Mouse (Mus musculus) midbrain, embryonic 14.5 days (tissue): ENCODE data around the gene Cubn. TPM values are rescaled to one million over a fixed set of nuclear protein-coding genes. Genes with fewer than 3 reads are reported as not detected.

ENCODE experiments used
- ATAC-seq: fragments of 200-750 bp; cut with Nextera tagmentation; 2 replicates; pipeline ENCODE4 v1.8.0; 2017; ENCODE audit warnings: moderate number of reproducible peaks, moderate library complexity; ENCODE audit not compliant: low FRiP score, low TSS enrichment
- DNase-seq: peaks from one replicate; pipeline ENCODE4 v3.0.0-alpha.2; 2015
- H3K27ac ChIP-seq: fragments of 300-500 bp; sonication (generic); replicated peaks from 2 replicates; pipeline ENCODE4 v1.5.1; 2014; ENCODE audit warnings: mild to moderate bottlenecking, low read depth, low read length, moderate library complexity
- H3K27me3 ChIP-seq: fragments of 300-500 bp; sonication (generic); 2 replicates; pipeline ENCODE4 v1.6.1; 2014; ENCODE audit warnings: low read length, control low read depth, mixed read lengths; ENCODE audit not compliant: control insufficient read depth, insufficient read depth
- H3K36me3 ChIP-seq: fragments of 300-500 bp; sonication (generic); 2 replicates; pipeline ENCODE4 v1.6.1; 2014; ENCODE audit warnings: low read length, control low read depth; ENCODE audit not compliant: control insufficient read depth, insufficient read depth
- H3K4me1 ChIP-seq: fragments of 300-500 bp; sonication (generic); 2 replicates; pipeline ENCODE4 v1.6.1; 2014; ENCODE audit warnings: mild to moderate bottlenecking, antibody characterized with exemption, low read length, control low read depth; ENCODE audit not compliant: control insufficient read depth, insufficient read depth
- H3K4me2 ChIP-seq: fragments of 300-500 bp; sonication (generic); 2 replicates; pipeline ENCODE4 v1.6.1; 2014; ENCODE audit warnings: mild to moderate bottlenecking, low read length, moderate library complexity
- H3K4me3 ChIP-seq: fragments of 300-500 bp; sonication (generic); replicated peaks from 2 replicates; pipeline ENCODE4 v1.5.1; 2014; ENCODE audit warnings: low read depth, low read length
- H3K9ac ChIP-seq: fragments of 300-500 bp; sonication (generic); replicated peaks from 2 replicates; pipeline ENCODE4 v1.6.1; 2014; ENCODE audit warnings: mild to moderate bottlenecking, low read length, moderate library complexity
- H3K9me3 ChIP-seq: fragments of 300-500 bp; sonication (generic); 2 replicates; pipeline ENCODE4 v1.6.1; 2016; ENCODE audit warnings: low read length, control low read depth, mixed read lengths; ENCODE audit not compliant: control insufficient read depth
- WGBS: fragments of 180-500 bp; shearing (Covaris S2); extraction: QIAGEN DNeasy Blood & Tissue Kit; methylation state at CpG from one replicate; pipeline ENCODE4 v1.1.7; 2014; 5-methylcytosine and 5-hydroxymethylcytosine counted together
- polyA plus RNA-seq: library from polyadenylated mRNA; unstranded; fragments of >200 nt; fragmentation: Nextera tagmentation; extraction: Ambion mirVana; gene quantifications from 2 replicates; pipeline ENCODE4 v1.2.1, GENCODE M21; 2014

Gene Cubn
- polyA plus RNA-seq, 1 experiment from 2014 or later = 0.67 TPM

DNA sequence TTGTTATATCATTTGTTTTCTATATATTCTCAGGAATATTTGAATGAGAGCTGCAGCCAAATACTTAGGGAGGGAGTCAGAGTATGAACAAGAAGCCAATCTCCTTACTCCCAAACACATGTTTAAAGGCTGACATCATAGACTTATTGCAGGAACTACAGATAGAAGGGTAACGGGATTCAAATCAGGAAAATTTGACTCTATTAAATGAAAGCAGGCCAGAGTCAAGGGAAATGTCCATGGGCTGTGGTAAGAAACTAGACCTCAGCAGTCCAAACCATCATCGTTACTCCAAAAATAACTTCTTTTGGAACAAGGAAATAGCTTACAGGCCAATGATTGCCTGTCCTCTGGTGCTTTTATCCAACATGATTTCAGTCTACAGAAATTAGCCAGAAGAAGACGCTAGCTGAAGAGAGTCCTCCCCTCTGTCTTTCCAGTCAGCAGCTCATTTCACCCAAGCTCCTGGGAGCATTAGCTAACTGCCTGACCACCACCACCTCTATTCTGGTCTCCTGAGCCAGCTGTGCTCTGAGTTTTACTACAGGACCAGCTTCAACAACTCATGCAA is 53.3 kb downstream of the Cubn start:
- no peak overlapping the region for H3K4me3 ChIP-seq
- no peak overlapping the region for H3K4me2 ChIP-seq
- no peaks in the 10 kb centered on the region for H3K27me3 ChIP-seq
- no peaks in the 10 kb centered on the region for H3K36me3 ChIP-seq
- no peak overlapping the region for H3K27ac ChIP-seq
- no peaks in the 10 kb centered on the region for H3K9me3 ChIP-seq
- WGBS = 90% methylated on average over 3 of the region's 3 CpGs
- H3K4me1 ChIP-seq = no peaks in the 10 kb centered on the region
- no peak for ATAC-seq
- no peak overlapping the region for H3K9ac ChIP-seq
- DNase-seq = no peak

GRCm38 (mm10) chr2:13432002-13432401 is 59.6 kb downstream of the Cubn start:
- Histone ChIP-seq H3K9me3 (no peaks in the 10 kb centered on the region), H3K36me3 (no peaks in the 10 kb centered on the region), H3K27ac (no peak overlapping the region), H3K9ac (no peak overlapping the region), H3K4me1 (no peaks in the 10 kb centered on the region), H3K4me3 (no peak overlapping the region), H3K4me2 (no peak overlapping the region), H3K27me3 (no peaks in the 10 kb centered on the region)
- 92% methylated on average over 4 of the region's 4 CpGs for WGBS
- no peak for DNase-seq
- ATAC-seq = no peak

DNA sequence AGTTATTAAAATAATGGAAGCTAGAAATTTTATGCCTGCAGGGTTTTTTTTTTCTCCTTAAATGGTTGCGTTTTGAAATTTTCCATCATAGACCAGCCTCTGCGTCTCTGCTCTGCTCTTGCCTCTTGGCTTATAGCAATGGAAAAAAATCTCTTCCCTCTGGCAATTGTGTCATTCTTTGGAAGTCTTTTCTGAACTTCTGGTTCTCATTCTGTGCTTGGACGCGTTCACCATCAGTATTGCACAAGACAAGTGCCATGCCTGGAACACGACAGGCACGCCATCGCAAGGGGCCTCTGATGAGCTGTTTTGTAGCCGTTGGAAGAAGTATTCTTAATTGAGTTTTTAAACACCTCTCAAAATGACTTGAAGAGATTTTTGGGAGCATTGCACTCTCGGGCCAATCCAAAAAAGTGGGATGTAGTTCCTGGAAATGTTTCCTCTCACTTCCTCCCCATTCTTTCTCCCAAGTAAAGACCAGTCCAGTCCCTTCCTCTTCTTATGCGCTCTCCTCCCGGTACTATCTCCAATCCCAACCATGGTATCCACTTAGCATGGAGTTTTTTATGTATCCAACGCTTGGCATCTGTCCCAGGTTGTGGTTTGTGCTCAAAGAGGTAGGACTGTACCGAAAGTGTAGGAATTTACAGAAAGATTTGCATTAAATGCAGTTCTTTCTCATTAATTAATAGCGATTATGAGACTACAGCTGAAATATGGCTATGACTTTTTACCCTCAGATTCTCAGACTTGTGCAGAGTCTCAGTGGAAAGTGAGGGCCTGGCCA is 69.4 kb downstream of the Cubn start:
- 91% methylated on average over 14 of the region's 14 CpGs for WGBS
- H3K9me3 ChIP-seq = no peaks in the 10 kb centered on the region
- no peaks in the 10 kb centered on the region for H3K27me3 ChIP-seq
- H3K27ac ChIP-seq = no peak overlapping the region
- DNase-seq = no peak
- no peak for ATAC-seq
- H3K4me1 ChIP-seq = no peaks in the 10 kb centered on the region
- H3K36me3 ChIP-seq = no peaks in the 10 kb centered on the region
- no peak overlapping the region for H3K4me2 ChIP-seq
- H3K4me3 ChIP-seq = no peak overlapping the region
- H3K9ac ChIP-seq = no peak overlapping the region

DNA sequence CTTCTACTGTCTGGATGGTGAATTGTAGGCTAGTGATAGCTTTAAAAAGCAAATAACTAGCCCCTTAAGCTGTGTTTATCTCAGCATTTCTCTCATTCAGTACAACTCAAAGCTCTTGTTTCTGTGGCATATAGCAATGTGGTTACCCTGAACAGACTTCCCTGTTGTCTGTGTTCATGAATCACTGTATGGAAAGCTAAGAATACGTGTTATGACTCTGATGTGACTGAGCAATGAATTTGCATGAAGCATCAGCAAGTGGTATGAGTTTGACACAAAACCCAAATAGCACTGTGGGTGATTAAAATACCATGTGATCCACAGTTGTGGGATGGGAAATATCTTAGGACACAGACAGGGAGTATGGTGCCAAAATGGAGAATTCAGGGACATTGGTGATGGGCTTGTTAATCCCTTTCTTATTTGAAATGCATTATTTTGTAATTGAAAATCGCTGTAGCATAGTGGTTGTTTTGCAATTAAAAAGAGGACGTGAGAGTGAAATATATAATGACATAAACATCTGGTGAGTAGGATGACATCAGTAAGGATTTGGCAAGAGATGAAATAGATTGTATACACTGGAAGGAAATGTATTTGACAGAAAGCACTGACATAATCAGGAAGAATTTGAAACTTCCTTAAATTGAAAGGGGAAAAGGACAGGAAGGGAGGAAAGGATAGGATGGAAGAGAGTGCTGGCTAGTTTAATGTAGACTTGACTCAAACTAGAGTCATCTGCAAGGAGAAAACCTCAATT is 74.7 kb downstream of the Cubn start:
- 71% methylated on average over 3 of the region's 3 CpGs for WGBS
- H3K27me3 ChIP-seq = no peaks in the 10 kb centered on the region
- H3K36me3 ChIP-seq = no peaks in the 10 kb centered on the region
- H3K4me1 ChIP-seq = peaks cover 7% of the 10 kb centered on the region
- H3K27ac ChIP-seq = no peak overlapping the region
- H3K9me3 ChIP-seq = no peaks in the 10 kb centered on the region
- no peak for DNase-seq
- no peak overlapping the region for H3K9ac ChIP-seq
- ATAC-seq = no peak
- no peak overlapping the region for H3K4me2 ChIP-seq
- H3K4me3 ChIP-seq = no peak overlapping the region

DNA sequence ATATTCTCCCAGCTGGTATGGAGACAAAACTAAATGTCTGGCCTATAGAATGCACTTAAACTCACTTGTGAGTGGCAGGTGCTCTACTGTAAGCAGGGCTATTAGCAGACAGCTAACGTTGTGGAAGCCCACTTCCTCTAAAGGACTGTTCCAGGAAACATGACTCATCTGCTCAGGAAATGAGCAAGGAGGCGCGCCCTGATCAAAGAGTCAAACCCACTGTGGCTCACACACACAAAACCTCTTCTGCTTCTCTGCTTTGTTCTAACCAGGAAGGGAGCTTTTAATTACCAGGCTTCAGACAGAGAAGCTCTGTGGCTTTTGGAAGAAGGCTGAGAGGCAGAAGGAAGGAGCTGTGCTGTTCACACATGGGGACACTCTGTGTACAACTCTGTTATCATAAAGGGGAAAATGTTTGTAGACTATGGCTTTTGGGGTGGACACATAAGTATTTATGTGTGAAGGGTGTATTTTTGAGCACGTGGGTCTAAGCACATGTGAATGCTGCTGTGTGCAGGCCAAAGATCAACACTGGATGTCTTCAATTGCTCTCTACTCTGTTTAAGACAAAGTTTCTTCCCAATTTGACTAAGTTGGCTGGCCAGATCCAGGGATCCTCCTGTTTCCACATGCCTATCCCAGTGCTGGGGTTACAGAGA is 78.0 kb downstream of the Cubn start:
- H3K4me2 ChIP-seq = no peak overlapping the region
- whole genome bisulfite sequencing = 64% methylated on average over 4 of the region's 4 CpGs
- H3K9ac ChIP-seq = no peak overlapping the region
- DNase-seq = no peak
- H3K27ac ChIP-seq = no peak overlapping the region
- no peak for ATAC-seq
- H3K4me1 ChIP-seq = peaks cover 7% of the 10 kb centered on the region
- H3K27me3 ChIP-seq = no peaks in the 10 kb centered on the region
- no peaks in the 10 kb centered on the region for H3K36me3 ChIP-seq
- no peaks in the 10 kb centered on the region for H3K9me3 ChIP-seq
- no peak overlapping the region for H3K4me3 ChIP-seq

- ATAC-seq (no peak), DNase-seq (no peak)
- no peaks in the 10 kb centered on the region for H3K36me3 ChIP-seq
- H3K4me1 ChIP-seq = peaks cover 22% of the 10 kb centered on the region
- H3K4me2 ChIP-seq = no peak overlapping the region
- WGBS = 86% methylated on average over 5 of the region's 5 CpGs
- no peak overlapping the region for H3K27ac ChIP-seq
- H3K27me3 ChIP-seq = no peaks in the 10 kb centered on the region
- H3K4me3 ChIP-seq = no peak overlapping the region
- H3K9me3 ChIP-seq = no peaks in the 10 kb centered on the region
- H3K9ac ChIP-seq = no peak overlapping the region
Measured at GRCm38 (mm10) chr2:13410660-13411059, 81.0 kb downstream of the Cubn start.

- Histone ChIP-seq H3K36me3 (no peaks in the 10 kb centered on the region), H3K4me2 (no peak overlapping the region), H3K27ac (no peak overlapping the region), H3K4me3 (no peak overlapping the region), H3K9ac (no peak overlapping the region), H3K4me1 (peaks cover 19% of the 10 kb centered on the region), H3K27me3 (no peaks in the 10 kb centered on the region), H3K9me3 (no peaks in the 10 kb centered on the region)
- ATAC-seq (no peak), DNase-seq (no peak)
- 82% methylated on average over 2 of the region's 2 CpGs for WGBS
Measured at GRCm38 (mm10) chr2:13409767-13410519, 81.7 kb downstream of the Cubn start.

- ATAC-seq = no peak
- no peak for DNase-seq
- H3K27ac ChIP-seq = no peak overlapping the region
- 67% methylated on average over 3 of the region's 3 CpGs for WGBS
- peaks cover 15% of the 10 kb centered on the region for H3K4me1 ChIP-seq
- no peaks in the 10 kb centered on the region for H3K36me3 ChIP-seq
- H3K9ac ChIP-seq = no peak overlapping the region
- no peak overlapping the region for H3K4me2 ChIP-seq
- H3K27me3 ChIP-seq = no peaks in the 10 kb centered on the region
- H3K9me3 ChIP-seq = no peaks in the 10 kb centered on the region
- H3K4me3 ChIP-seq = no peak overlapping the region
Measured at GRCm38 (mm10) chr2:13408333-13408732, 83.3 kb downstream of the Cubn start.
